Mouse (Mus musculus) mature B cell (primary cell): Measurements from ENCODE around the gene Ccdc141.
"Not testable (repeated sequence)": the region's sequence is repeated elsewhere in the genome, so short reads cannot be mapped to it uniquely, and the experiment has no call there.

Experiments
- in situ Hi-C: fragments of 300-500 bp; cut with MboI; formaldehyde crosslinking; loops from 2 replicates; pipeline ENCODE4 v1.14.3; 2019

Ccdc141 gene

DNA sequence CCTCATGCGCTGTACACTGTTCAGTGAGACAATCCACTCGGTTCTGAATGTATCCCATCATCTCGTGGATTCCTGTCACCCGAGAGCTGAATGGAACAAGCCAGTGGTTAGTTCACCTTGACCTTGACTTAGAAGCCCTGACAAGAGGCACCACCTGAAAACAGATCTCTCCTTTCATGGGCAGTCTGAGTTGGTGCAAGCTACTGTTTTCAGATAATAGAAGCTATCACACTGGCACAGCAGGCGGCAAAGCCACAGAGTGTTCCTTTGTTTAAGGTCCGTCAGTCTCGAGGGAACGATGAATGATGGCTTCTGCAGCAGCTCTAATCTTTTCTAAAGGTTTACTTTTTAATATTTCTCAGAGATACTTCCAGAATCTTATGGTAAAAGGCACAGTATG is 110.8 kb downstream of the Ccdc141 start:
- in situ Hi-C loops, result no loop called here

DNA sequence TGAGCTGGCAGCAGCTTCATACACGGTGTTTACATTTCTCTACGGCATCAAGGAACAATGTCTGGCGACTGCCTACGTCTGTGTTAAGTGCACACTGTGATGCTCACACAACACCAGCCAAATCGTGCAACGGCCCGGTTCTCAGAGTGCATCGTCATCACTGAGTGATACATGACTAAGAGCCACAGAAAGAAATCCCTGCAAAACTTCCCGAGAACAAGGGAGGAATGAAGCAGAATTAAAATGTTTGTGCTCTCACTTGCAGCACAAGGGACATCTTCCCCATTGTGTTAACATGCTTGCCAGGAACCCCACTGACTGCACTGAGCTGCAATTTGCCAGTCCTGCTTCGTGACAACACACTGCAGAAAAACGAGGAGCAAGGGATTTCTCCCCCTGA is 114.1 kb downstream of the Ccdc141 start:
- in situ Hi-C loops, result no loop called here

DNA sequence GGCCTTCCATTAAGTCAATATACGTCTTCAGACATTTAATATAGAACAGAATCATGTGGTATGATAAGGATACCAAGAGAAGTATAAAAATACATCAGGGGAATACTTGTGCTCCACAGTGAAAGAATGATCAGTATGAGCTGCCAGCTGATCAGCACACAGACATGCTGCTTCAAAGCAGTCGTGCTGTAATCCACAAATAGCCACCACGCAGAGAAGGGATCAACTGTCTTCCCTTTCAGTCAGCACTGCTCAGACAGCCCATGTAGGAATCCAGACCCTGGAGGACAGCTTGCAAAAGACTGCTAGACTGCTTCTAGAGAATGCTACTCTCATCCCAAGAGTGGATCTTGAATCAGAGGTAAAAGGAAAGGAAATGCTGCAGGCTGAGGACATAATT is 127.5 kb downstream of the Ccdc141 start:
- in situ Hi-C loops, result no loop called here

DNA sequence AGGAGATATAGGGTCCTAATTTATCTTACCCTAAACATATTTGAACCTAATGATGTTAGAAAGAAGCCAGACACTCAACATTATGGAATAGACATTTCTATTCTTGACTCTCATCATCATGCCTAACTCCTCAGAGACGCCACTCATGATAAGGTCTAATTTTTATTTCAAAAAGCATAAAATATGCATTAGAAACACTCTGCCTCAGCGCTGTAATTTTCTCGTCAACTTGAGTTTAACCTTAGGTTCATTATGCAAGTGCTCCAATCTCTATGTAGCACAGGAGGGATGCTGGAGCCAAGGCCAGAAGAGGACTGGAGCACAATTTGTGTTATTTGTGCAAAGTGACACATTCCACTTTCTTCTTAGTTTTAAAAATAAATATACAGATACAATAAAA is 130.8 kb downstream of the Ccdc141 start:
- in situ Hi-C loops, result no loop called here

DNA sequence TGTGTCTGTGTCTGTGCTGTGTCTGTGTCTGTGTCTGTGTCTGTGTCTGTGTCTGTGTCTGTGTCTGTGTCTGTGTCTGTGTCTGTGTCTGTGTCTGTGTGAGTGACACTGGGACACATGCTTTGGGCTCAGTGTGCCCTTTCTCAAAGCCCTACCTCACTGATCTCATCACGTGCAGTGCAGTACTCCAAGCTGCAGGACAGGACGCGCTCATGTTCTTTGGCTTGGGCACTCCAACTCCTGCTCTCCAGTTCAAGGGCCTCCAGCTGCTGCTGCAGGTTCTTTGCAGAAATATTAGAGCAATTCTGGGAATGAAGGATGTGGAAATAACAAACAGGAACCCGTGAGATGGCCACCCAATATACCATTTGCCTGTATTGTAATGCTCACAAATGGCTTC is 131.2 kb downstream of the Ccdc141 start:
- in situ Hi-C loops, result no loop called here

DNA sequence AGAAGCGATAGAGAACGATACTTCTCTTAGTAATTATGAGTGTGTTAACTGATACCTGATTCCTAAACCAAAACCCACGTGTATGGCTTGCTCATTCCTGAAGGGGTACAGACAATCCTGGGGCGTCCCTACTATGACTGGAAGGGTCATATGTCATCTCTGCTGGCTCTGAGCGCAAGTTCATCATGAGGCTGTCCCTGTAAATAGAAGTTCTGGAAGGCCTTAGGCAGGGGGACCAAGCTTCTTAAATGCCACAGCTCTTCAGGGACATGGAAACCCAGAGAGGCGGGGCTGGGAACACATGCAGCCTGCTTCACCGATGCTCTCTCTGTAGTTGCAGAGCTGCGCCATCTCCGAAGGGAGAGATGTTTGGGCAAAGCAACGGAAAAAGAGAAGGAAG is 133.2 kb downstream of the Ccdc141 start:
- in situ Hi-C loops, result no loop called here

DNA sequence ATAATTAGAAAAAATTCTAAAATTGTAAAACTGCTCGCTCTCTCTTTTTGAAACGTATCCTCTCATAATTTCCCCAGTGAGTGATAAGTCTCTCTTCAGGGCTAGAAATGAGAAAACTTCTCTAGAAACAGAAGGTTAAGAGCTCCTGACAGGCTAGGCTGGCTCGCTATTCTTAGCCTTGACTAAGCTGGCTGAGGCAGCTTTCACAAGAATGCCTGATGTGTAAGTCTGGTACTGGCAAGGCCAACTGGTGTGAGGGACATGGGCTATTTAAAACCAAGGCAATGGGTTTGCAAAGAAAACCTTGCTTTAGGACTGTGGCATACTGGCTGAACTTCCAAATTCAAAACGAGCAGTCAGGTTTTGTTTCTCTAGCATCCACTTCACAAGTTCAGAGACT is 136.3 kb downstream of the Ccdc141 start:
- in situ Hi-C loops, result no loop called here

DNA sequence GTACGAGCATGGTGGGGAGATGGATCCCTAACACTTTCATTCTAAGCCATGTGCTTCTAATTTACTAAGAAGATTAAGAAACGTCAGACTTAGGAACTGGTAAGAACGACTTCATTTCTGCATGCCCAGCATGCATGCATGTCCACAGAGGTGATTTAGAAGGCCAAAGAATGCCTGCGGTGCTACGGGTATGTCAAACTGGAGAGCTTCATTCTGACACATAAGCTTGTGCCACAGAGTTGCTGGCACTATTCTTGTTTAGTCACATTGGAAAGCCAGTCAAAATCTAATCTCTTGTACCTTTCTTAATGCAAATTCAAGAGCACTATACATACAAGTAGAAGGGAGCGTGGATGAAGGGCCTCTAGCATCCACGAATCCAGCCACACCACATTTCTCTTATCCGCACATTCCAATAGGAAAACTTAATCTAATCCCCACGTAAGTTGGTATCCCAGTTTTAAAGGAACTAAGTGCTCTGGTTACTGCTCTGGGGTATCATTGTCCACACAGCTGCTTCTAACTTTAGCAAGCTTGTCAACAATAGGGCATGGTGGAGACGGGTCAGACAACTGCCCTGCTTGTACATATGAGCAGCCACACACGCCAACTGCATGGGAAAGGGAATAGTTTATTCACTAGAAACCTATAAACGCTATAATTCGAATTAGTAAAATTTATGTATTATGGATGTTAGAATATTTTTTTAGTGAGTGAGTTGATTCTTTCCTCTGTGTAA is 136.9 kb downstream of the Ccdc141 start:
- in situ Hi-C loops, result no loop called here

DNA sequence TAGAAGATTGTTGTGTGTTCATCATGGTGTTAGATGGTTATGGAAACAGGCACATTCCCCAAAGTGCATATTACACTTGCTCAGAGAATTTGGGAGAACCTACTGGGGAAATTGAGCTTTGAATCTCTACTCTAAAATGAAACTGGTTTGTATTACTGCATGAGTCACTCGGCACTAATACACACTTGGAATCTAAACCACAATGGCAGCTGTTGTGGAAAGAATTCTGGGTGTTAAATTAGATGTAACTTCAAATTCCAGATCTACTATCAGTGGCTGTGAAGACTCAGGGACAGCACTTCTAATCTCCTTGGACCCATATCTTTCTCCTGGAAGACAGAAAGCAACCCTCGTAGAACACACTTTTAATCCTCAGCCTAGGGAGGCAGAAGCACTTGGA is 149.8 kb downstream of the Ccdc141 start:
- in situ Hi-C loops, result no loop called here

DNA sequence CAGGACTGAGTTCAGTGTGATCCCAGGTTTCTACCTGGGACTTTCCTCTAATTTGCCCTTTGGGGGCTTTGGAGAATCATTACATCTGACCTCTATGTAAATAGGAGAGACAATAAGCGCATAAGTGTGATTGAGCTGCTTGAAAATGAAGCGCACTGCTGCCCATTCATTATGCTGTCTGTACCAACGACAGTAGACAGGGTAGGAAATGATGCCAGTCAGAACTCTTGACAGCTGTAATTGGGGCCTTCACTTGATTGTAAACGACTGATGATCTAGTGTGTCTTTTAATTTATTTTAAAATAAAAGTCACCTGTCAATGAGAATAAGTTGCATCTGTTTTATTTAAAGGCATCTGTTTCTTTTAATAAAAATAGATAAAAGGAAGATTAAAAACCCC is 152.7 kb downstream of the Ccdc141 start:
- in situ Hi-C loops, result no loop called here

DNA sequence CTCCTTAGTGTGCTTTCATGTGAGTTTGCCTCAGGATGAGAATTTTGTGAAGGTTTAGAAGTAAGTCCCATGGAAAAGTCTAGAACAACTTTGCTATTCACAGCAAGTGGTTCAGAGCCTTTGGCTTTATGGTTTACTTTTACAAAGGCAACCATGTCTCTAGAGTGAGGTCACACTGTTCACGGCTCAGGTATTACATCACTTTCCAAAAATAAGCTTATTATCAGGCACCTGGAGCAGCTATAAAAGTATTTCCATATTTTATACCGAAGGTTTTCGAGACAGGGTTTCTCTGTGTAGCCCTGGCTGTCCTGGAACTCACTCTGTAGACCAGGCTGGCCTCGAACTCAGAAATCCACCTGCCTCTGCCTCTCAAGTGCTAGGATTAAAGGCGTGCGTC is 157.0 kb downstream of the Ccdc141 start:
- in situ Hi-C loops, result not testable (repeated sequence)

DNA sequence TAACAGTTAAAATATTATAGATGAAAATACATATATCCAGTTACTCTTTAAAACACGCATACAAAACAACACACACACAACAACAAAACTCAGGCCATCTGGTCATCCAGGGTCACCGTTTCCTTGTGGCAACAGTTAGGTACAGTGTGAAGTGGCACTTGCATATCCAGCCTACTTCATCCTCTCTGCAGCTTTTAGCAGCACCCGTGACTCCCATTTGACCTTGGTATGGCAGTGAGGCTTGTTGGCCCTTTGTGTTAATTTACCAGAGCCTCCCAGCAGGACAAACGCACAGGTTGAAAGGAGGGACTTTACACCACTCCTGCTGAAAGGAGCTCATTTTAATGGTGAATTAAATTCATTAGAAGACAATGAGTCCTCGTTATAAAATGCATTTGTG is 158.5 kb downstream of the Ccdc141 start:
- in situ Hi-C loops, result no loop called here

DNA sequence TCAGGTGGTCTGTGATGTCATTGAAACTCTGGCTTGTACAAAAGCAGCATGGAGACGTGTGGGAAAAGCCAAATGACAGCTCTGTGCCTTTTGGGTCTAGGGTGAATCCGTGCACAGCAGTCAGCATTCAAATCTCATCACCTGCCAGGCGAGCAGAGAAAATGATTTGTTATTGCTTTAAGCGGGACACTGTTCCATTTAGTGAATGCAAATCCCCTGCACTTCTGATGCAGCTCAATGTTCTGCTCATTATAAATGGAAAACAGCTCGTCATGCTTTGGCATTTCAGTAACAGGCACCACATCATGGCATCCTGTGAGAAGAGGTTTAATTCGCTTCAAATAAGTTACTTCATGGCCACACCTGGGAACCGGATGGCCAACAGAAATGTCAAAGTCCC is 163.4 kb downstream of the Ccdc141 start:
- in situ Hi-C loops, result no loop called here

DNA sequence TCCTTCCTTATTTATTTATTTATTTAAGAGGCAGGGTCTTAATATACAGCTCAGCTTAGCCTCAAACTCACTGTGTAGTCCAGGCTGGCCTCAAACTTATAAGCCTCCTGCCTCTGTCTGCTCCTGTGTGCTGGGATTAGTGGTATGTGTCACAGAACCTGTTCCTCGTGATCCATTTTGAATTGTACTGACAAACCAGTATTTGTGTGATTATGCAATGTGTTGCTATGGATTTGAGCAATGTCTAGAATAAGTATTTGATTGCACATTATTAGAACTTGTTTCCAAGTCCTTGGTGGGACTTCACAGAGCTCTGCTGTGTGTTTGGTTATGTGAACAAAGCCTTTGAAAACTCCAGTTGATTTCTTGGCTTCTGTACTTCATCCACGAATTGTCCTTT is 167.3 kb downstream of the Ccdc141 start:
- in situ Hi-C loops, result no loop called here

DNA sequence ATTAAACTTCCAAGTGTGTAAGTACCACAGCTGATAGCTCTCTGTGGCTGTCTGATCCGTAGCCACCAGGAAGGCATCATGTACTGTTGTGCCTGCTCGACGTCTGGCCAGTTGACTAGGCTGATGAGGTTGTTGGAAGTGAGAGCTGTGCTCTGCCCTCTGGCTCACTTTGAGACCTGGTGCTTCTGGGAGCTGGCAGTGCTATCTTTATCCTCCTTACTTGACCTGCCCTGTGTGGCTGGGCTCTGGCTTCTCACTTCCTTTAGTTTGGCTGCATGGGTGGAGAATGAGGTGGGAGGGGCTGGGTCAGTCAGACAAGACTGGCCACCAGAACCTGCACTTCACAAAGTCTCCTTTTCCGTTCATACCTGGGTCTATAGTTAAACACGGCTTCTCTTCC is 172.1 kb downstream of the Ccdc141 start:
- in situ Hi-C loops, result no loop called here

DNA sequence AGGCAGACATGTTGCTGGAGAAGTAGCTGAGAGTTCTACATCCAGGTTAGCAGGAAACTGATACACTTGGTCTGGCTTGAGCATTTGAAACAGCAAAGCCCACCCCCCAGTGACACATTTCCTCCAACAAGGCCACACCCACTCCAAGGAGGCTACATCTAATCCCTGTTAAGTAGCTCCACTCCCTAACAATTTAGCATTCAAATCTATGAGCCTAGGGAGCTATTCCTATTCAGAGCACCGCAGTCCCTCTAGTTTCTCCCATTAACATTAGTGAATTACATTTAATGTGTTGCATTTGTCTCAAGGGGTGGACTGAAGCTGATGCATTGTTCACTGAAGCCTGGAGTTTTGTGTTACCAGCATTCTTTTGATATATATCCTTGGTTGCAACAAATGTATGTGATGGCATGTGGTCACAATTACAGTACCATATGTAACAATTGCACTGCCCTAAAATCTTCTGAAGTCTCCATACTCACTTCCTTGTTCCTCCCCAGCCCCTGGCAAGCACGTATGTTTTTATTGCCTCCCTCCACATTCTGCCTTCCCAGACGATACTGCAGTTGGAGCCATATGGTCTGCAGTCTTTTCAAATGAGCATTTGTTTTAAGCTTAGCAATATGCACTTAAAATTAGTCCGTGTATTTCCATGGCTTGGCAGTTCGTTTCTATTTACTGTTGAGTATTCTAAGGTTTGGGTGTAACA is 177.8 kb downstream of the Ccdc141 start:
- in situ Hi-C loops, result no loop called here

DNA sequence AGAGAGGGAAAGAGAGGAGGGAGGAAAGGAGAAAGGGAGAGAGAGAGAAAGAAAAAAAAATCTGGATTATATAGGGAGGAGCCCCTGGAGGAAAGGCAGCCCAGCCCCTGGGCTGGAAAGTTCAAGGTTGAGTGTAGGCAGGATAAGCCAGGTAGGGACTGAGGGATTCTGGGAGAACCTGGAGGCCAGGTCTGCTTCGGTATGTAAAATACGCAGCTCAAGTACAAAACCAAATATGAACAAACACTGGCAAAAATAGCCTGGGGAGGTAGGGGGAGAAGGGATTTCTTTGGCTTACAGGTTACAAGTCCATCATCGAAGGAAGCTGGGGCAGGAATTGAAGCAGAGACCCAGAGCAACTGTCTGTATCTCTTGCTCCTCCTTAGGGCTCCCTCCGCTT is 183.1 kb downstream of the Ccdc141 start:
- in situ Hi-C loops, result no loop called here

DNA sequence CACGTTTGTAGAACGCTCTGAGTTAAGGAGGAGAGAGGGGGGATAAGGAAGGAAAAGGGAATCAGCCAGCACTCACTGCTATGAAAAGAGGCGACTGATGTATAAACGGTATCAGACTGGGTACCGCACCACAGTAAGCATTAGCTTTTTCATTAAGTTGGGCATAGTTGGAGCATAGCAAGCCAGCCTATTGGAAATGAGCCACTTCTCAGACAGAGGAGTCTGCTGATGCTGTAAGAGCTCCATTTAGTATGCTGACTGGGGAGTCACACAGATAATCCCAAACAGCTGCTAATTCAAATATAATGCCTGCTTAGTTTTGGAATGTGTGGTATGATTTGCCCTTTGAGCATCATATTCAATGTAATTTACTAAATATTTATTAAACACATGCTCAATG is 186.1 kb downstream of the Ccdc141 start:
- in situ Hi-C loops, result no loop called here

DNA sequence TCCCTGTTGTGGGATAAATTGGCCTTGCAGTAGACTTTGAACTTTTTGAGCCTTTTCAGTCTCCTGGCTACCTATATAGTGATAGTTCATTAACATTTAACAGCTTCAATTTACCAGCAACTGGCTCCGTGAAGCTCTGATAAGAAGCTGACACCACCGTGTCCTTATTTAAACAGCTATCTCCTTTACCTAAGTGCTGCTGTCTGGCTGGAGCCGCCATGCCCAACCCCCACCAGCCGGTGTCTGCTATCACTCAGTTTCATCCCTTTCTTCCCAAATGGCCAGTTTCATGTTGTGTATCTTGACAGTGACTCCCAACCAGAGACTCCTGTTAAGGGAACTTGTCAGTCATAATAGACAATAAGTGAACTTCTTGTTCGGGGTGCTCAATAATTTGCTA is 186.8 kb downstream of the Ccdc141 start:
- in situ Hi-C loops, result no loop called here

DNA sequence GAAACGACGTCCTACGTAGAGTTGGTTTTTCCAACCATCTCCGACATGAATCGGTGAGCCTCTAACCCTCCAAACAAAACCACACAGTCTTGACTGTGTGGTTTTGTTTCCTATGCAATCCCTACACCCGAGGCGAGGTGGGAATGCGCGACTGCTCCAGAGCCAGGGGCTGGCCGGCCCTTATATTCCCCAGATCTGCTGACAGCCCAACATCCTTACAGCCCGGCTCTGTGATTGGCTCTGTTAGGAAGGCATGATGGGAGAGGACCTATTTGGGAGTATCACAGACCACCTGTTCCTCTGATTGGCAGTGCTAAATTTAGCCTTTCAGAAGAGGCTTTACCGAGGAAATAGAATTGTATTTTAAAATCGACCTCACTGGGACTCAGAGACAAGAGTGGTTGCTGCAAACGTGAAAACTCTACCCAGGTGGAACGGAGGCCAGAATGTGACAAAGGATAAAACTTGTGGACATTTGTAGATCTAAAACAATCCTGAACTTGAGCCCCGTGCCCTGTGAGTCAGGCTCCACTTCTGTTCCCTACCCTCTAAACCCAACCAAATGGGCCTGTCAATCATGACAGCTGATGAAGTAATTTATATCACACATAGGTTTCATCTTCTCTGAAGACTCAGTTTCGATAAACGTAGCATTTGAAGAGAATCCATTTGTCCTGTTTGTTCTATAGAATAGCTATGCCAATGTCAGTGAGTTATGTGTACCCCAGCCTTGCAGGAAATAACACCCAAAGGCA is 187.9 kb downstream of the Ccdc141 start, which contains the start of gene Ttn:
TSS of gene Ttn (minus strand) at position 157 of the 755 bp plus-strand sequence.
- in situ Hi-C loops, result no loop called here

DNA sequence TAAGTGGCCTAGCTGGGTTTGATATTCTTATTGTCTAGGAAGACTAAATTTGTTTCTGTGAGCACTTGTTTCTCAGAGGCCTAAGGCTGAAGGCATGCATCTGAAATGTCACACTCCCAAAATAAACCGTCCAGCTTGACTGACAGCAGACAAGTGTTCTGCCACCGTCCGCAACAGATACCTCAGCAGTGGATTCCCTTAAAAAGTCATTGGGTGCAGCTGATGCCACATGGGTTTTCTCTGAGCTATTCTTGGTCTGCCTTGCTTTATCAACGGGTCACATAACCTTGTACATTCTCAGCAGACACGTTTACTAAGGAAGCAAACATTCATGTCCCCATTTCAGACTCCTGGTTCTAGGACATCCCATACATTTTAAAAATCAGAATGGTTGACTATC is 188.7 kb downstream of the Ccdc141 start:
- in situ Hi-C loops, result no loop called here

DNA sequence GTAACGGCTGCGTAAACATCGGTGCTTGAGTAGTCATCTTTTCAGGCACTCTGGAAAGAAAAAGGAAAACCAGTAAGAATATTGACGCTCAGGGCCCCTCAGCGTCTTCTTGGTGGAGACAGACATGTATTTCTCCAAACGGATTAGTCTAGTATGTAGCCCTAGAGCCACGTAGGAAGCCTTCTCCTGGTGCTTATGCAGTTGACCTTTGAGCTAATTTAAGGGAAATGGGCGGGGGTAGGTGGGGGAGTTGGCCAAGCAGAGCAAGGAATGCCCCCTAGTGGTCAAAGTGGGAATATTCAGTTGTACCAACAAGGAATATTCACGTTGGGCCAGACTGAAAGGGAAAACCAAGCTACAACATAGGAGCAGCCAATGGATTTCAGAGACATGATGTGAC is 190.3 kb downstream of the Ccdc141 start:
- in situ Hi-C loops, result no loop called here

DNA sequence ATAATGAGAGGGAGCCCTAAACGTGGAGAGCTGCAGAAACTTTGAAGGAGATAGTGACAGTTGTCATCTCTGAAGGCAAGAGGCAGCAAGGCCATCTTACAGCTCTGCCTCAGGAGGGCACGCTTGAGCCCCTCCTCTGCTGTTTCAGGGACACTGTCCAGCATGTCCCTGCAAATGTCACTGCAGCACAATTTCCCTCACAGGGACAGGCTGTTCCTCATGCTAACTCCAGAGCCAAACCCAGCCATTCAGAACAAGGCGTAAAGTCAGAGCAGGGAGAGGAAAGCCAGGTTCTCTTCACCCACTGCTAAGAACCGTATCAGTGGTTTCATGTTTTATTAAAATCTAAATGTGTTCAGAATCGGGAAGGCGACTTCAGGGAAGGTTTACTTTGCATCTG is 192.8 kb downstream of the Ccdc141 start:
- in situ Hi-C loops, result no loop called here
